Mouse (Mus musculus): ENCODE measurements at regions not wholly inside any gene's neighbourhood (a gene's known extent, or its start where the extent isn't known, plus 50 kb on each side); places are given as distances from the start of the nearest gene placed in this dataset.

DNA sequence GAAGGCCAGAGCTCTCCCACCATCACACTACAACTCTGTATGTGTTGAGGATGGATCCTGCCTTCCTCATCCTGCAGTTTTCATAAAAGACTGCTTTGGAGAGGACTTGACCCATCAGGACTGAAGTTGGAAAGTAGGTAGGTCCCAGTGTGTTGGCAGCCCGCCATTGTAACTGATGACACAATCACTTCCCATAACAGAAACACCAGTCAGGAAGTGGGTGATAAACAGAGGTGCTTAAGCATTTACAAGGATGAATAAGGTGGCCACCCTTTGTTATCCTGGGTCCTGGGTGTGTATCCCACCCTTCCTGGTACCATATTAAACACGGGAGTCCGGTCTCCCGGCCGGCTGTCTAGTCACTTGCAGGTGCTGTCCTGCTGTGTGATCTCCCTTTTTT, 118.3 kb downstream of the Snx10 start:
- TF ChIP-seq CTCF (IDR thresholded peaks at IDR 0.05; ENCODE audit: control insufficient read depth, insufficient read depth, low read length) (no peak), POLR2A (IDR thresholded peaks at IDR 0.05; ENCODE audit: borderline replicate concordance, control insufficient read depth, low read depth, low read length) (no peak)
- peaks cover 7% of the 10 kb centered on the region for H3K4me1 ChIP-seq (ENCODE audit: control insufficient read depth, insufficient read depth, low read length)
- H3K4me3 ChIP-seq (replicated peaks; ENCODE audit: control insufficient read depth, low read depth, low read length): no peak overlapping the region
- 64% methylated on average over 5 of the region's 5 CpGs for WGBS
- peak overlapping the region; percentile 37 for H3K27ac ChIP-seq (ENCODE audit: control insufficient read depth, insufficient read depth, low read depth, low read length, poor library complexity)

- Histone ChIP-seq H3K27ac (ENCODE audit: control insufficient read depth, insufficient read depth, low read depth, low read length, poor library complexity) (no peak overlapping the region), H3K4me3 (replicated peaks; ENCODE audit: control insufficient read depth, low read depth, low read length) (no peak overlapping the region), H3K4me1 (ENCODE audit: control insufficient read depth, insufficient read depth, low read length) (no peaks in the 10 kb centered on the region)
- 89% methylated on average over 7 of the region's 7 CpGs for WGBS
- TF ChIP-seq POLR2A (IDR thresholded peaks at IDR 0.05; ENCODE audit: borderline replicate concordance, control insufficient read depth, low read depth, low read length) (no peak), CTCF (IDR thresholded peaks at IDR 0.05; ENCODE audit: control insufficient read depth, insufficient read depth, low read length) (no peak)
Observed at GRCm38 (mm10) chr6:51648813-51649212, 125.1 kb downstream of the Snx10 start.

DNA sequence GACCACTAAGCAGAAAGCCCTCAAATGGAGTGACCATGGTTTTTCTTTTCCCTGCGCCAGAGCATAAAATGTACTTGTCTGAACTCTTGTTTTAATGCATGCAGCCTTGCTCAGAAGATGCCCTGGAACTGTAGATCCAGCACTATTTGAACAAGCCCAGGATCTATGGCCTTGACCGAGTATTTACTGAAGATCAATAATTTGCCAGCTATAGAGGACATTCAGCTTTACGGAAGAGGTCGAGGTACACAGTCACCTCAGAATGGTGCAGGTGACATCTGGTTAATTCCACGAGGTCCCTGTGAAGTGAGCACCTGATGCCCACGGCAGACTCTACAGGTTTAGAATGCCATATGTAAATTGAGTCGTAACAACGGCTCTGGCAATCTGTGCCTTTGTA, 130.1 kb downstream of the Snx10 start:
- WGBS: 86% methylated on average over 8 of the region's 8 CpGs
- H3K27ac ChIP-seq (ENCODE audit: control insufficient read depth, insufficient read depth, low read depth, low read length, poor library complexity): no peak overlapping the region
- H3K4me3 ChIP-seq (replicated peaks; ENCODE audit: control insufficient read depth, low read depth, low read length): no peak overlapping the region
- TF ChIP-seq POLR2A (IDR thresholded peaks at IDR 0.05; ENCODE audit: borderline replicate concordance, control insufficient read depth, low read depth, low read length) (no peak), CTCF (IDR thresholded peaks at IDR 0.05; ENCODE audit: control insufficient read depth, insufficient read depth, low read length) (no peak)
- no peaks in the 10 kb centered on the region; the same call in 1 of the 2 replicates for H3K4me1 ChIP-seq (ENCODE audit: control insufficient read depth, insufficient read depth, low read length)

DNA sequence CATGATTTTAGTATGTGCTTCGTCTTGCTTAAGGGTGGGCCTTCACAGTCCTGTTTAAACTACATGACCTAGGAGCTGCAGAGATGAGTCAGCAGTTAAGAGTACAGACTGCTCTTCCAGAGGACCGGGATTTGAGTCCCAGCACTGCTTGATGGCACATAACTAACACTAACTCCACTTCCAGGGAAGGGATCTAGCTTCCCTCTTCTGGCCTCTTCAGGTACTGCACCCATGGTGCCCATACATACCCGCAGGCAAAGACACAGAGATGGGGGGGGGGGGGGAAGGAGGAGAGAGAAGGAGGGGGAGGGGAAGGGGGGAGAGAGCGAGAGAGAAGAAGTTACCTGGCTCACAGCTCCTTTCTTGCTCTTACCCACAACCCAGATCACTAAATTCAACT, 131.3 kb downstream of the Snx10 start:
- Histone ChIP-seq H3K4me1 (ENCODE audit: control insufficient read depth, insufficient read depth, low read length) (no peaks in the 10 kb centered on the region; the same call in 1 of the 2 replicates), H3K4me3 (replicated peaks; ENCODE audit: control insufficient read depth, low read depth, low read length) (no peak overlapping the region), H3K27ac (ENCODE audit: control insufficient read depth, insufficient read depth, low read depth, low read length, poor library complexity) (no peak overlapping the region)
- 77% methylated on average over 4 of the region's 4 CpGs for WGBS
- TF ChIP-seq CTCF (IDR thresholded peaks at IDR 0.05; ENCODE audit: control insufficient read depth, insufficient read depth, low read length): peak; percentile 11; the same call in 1 of the 2 replicates
- no peak for TF ChIP-seq POLR2A (IDR thresholded peaks at IDR 0.05; ENCODE audit: borderline replicate concordance, control insufficient read depth, low read depth, low read length)

DNA sequence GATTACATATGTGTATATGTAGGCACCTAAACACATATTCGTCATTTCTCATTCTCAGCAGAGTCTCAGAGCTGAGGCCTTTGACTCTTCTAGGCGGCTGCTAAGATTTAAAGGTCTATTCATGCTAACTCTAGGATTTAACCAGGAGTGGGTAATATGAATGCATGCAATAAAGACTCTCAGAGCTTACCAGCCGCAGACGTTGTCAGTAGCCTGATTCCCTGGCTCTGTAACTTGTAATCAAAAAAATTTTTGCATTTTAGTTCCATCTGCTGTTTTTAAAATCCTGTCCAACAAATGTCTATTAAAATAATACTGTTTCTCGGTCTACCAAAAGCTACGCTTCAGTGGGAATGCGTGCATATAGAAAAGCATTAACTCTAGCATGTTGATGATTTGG, 132.4 kb downstream of the Snx10 start:
- Histone ChIP-seq H3K4me1 (ENCODE audit: control insufficient read depth, insufficient read depth, low read length) (no peaks in the 10 kb centered on the region; the same call in 1 of the 2 replicates), H3K27ac (ENCODE audit: control insufficient read depth, insufficient read depth, low read depth, low read length, poor library complexity) (no peak overlapping the region), H3K4me3 (replicated peaks; ENCODE audit: control insufficient read depth, low read depth, low read length) (no peak overlapping the region)
- WGBS: 89% methylated on average over 7 of the region's 7 CpGs
- TF ChIP-seq CTCF (IDR thresholded peaks at IDR 0.05; ENCODE audit: control insufficient read depth, insufficient read depth, low read length) (no peak), POLR2A (IDR thresholded peaks at IDR 0.05; ENCODE audit: borderline replicate concordance, control insufficient read depth, low read depth, low read length) (no peak)

DNA sequence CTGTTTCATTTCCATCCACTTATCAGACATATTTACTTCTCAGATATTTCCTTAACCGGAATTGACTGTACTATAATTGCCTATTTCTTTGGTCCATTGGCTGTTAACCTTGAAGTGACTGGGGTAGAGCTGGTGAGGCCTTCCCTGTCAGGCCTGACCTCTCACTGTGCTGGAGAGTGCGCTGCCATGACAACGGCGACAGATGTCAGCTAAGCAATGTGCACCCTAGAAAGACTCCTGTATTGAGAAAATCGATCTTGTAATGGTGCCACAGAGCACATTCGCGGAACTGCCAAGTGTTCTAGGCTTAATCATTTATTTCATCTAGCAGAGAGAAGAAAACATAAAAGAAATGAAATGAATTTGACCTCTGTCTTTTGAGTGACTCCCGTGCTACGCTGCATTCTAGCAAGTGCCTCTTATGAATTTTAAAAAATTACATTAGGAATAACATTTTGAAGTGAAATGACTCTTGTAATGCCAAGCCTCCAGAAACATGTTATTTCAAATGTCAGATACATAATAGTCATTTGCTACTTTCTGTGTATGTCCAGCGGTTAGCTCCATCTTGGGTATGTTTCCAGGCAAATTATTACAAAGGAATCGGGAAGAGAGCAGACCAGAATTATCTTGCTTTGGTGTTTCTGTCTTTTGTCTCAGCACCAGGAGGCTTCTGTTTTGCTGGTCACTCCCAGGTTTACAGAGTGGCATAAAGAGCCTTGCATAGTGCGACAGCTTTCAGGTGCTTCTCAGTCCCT, 133.4 kb downstream of the Snx10 start:
- TF ChIP-seq POLR2A (IDR thresholded peaks at IDR 0.05; ENCODE audit: borderline replicate concordance, control insufficient read depth, low read depth, low read length) (no peak), CTCF (IDR thresholded peaks at IDR 0.05; ENCODE audit: control insufficient read depth, insufficient read depth, low read length) (no peak)
- no peak overlapping the region for H3K4me3 ChIP-seq (replicated peaks; ENCODE audit: control insufficient read depth, low read depth, low read length)
- H3K27ac ChIP-seq (ENCODE audit: control insufficient read depth, insufficient read depth, low read depth, low read length, poor library complexity): no peak overlapping the region
- WGBS: 89% methylated on average over 12 of the region's 12 CpGs
- no peaks in the 10 kb centered on the region; the same call in 1 of the 2 replicates for H3K4me1 ChIP-seq (ENCODE audit: control insufficient read depth, insufficient read depth, low read length)

GRCm38 (mm10) chr6:51658360-51658759, 134.7 kb downstream of the Snx10 start:
- H3K4me1 ChIP-seq (ENCODE audit: control insufficient read depth, insufficient read depth, low read length): no peaks in the 10 kb centered on the region; the same call in 1 of the 2 replicates
- no peak overlapping the region for H3K27ac ChIP-seq (ENCODE audit: control insufficient read depth, insufficient read depth, low read depth, low read length, poor library complexity)
- TF ChIP-seq CTCF (IDR thresholded peaks at IDR 0.05; ENCODE audit: control insufficient read depth, insufficient read depth, low read length) (no peak), POLR2A (IDR thresholded peaks at IDR 0.05; ENCODE audit: borderline replicate concordance, control insufficient read depth, low read depth, low read length) (no peak)
- 84% methylated on average over 8 of the region's 8 CpGs for WGBS
- H3K4me3 ChIP-seq (replicated peaks; ENCODE audit: control insufficient read depth, low read depth, low read length): no peak overlapping the region

DNA sequence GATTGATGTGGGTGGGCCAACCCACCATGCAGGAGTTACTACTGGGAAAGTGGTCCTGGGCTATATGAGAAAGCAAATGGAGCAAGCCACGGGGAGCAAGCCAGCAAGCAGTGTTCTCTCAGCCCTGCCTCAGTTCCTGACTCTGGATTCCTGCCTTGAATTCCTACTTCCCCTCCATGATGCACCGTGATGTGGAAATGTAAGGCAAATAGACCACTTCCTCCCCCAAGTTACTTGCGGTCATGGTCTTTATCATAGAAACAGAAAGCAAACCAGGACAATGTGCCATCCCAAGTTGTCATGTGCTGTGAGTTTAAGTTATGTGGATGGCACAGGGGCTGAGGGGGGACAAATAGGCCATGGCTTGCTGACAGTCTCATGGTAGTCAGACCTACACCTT, 139.5 kb downstream of the Snx10 start:
- TF ChIP-seq POLR2A (IDR thresholded peaks at IDR 0.05; ENCODE audit: borderline replicate concordance, control insufficient read depth, low read depth, low read length) (no peak), CTCF (IDR thresholded peaks at IDR 0.05; ENCODE audit: control insufficient read depth, insufficient read depth, low read length) (no peak)
- Histone ChIP-seq H3K27ac (ENCODE audit: control insufficient read depth, insufficient read depth, low read depth, low read length, poor library complexity) (no peak overlapping the region), H3K4me3 (replicated peaks; ENCODE audit: control insufficient read depth, low read depth, low read length) (no peak overlapping the region), H3K4me1 (ENCODE audit: control insufficient read depth, insufficient read depth, low read length) (no peaks in the 10 kb centered on the region)
- WGBS: 37% methylated on average over 3 of the region's 3 CpGs

Measured in bone marrow, adult 2 months (tissue).